Mouse (Mus musculus) spleen, postnatal 14 days (tissue): Measurements from ENCODE around the gene Agbl5.

Experiments used
- DNase-seq, 2 experiments: peaks; one replicate each; pipeline ENCODE4 v3.0.0; 2021 to 2022; ENCODE audit warnings: low spot score in 2 of 2

Agbl5 gene

GRCm38 (mm10) chr5:30920621-30921020, 32.1 kb downstream of the Agbl5 start:
- no peak for DNase-seq

GRCm38 (mm10) chr5:30921256-30922033, 33.0 kb downstream of the Agbl5 start, which contains the start of gene Khk:
Khk (plus strand) TSS chr5:30921431.
- peak; percentile 89 to 95 for DNase-seq

GRCm38 (mm10) chr5:30922581-30923041, 34.1 kb downstream of the Agbl5 start:
- no peak for DNase-seq

- DNase-seq = no peak
These were observed 34.6 kb downstream of the Agbl5 start for GRCm38 (mm10) chr5:30923119-30923518.

GRCm38 (mm10) chr5:30924614-30925013, 36.1 kb downstream of the Agbl5 start:
- DNase-seq = no peak

GRCm38 (mm10) chr5:30925217-30925616, 36.7 kb downstream of the Agbl5 start:
- DNase-seq = no peak

GRCm38 (mm10) chr5:30926073-30926472, 37.6 kb downstream of the Agbl5 start:
- DNase-seq = no peak

GRCm38 (mm10) chr5:30927945-30928529, 39.5 kb downstream of the Agbl5 start:
- DNase-seq = no peak

- no peak for DNase-seq
These were observed 41.6 kb downstream of the Agbl5 start for GRCm38 (mm10) chr5:30930121-30930520.

GRCm38 (mm10) chr5:30930846-30931245, 42.4 kb downstream of the Agbl5 start:
- no peak for DNase-seq

GRCm38 (mm10) chr5:30931378-30931777, 42.9 kb downstream of the Agbl5 start:
- no peak for DNase-seq

GRCm38 (mm10) chr5:30933705-30934104, 45.2 kb downstream of the Agbl5 start:
- no peak for DNase-seq

- DNase-seq = no peak
These were observed 46.4 kb downstream of the Agbl5 start for GRCm38 (mm10) chr5:30934725-30935461.

GRCm38 (mm10) chr5:30943004-30943403, 54.5 kb downstream of the Agbl5 start:
- DNase-seq = no peak

GRCm38 (mm10) chr5:30944344-30944743, 55.9 kb downstream of the Agbl5 start:
- DNase-seq = no peak

GRCm38 (mm10) chr5:30944956-30945781, 56.7 kb downstream of the Agbl5 start, which contains the start of gene Cgref1:
Cgref1 (minus strand) TSS chr5:30945591.
- DNase-seq = no peak

- no peak for DNase-seq
These were observed 60.1 kb downstream of the Agbl5 start for GRCm38 (mm10) chr5:30948620-30949019.

GRCm38 (mm10) chr5:30949654-30950326, 61.3 kb downstream of the Agbl5 start:
- peak; percentile 75 to 80 for DNase-seq

- no peak for DNase-seq
These were observed 62.0 kb downstream of the Agbl5 start for GRCm38 (mm10) chr5:30950451-30950850.

GRCm38 (mm10) chr5:30950922-30951321, 62.4 kb downstream of the Agbl5 start:
- DNase-seq = no peak

- no peak for DNase-seq
These were observed 63.2 kb downstream of the Agbl5 start for GRCm38 (mm10) chr5:30951706-30952105.
